Mouse (Mus musculus) kidney, adult 11 months (tissue): ENCODE data around the gene Btbd35f21.
"Not testable (repeated sequence)": the region's sequence is repeated elsewhere in the genome, so short reads cannot be mapped to it uniquely, and the experiment has no call there.

Experiments used
- DNase-seq: peaks from one replicate; pipeline ENCODE4 v3.0.0; 2022

Gene Btbd35f21

GRCm38 (mm10) chrX:32725809-32726208 is at the start of gene Btbd35f21:
Gene Btbd35f21, plus strand, starts transcription at chrX:32726109.
- DNase-seq, result not testable (repeated sequence)
